Mouse (Mus musculus): ENCODE measurements around the gene Ccser1. TPM values are rescaled to one million over a fixed set of nuclear protein-coding genes. Genes with fewer than 3 reads are reported as not detected.

Ccser1 gene
- polyA plus RNA-seq, 1 experiment from 2014 or later, result 25.1 TPM

GRCm38 (mm10) chr6:61262448-61262847 is 82.3 kb downstream of the Ccser1 start:
- H3K9ac ChIP-seq, result no peak overlapping the region
- H3K36me3 ChIP-seq (replicated peaks), result no peaks in the 10 kb centered on the region
- no peaks in the 10 kb centered on the region for H3K9me3 ChIP-seq
- no peak overlapping the region for H3K4me3 ChIP-seq
- H3K27me3 ChIP-seq (replicated peaks), result no peaks in the 10 kb centered on the region
- H3K4me1 ChIP-seq, result no peaks in the 10 kb centered on the region; the same call in 1 of the 2 replicates
- 91% methylated on average over 1 of the region's 1 CpGs for WGBS
- peak; percentile 40; the same call in 1 of the 2 replicates for ATAC-seq (replicated peaks)
- no peak overlapping the region for H3K4me2 ChIP-seq
- H3K27ac ChIP-seq, result no peak overlapping the region

GRCm38 (mm10) chr6:61263291-61263690 is 83.2 kb downstream of the Ccser1 start:
- Histone ChIP-seq H3K4me2 (no peak overlapping the region), H3K4me3 (no peak overlapping the region), H3K9me3 (no peaks in the 10 kb centered on the region), H3K4me1 (no peaks in the 10 kb centered on the region; the same call in 1 of the 2 replicates), H3K36me3 (replicated peaks) (no peaks in the 10 kb centered on the region), H3K27me3 (replicated peaks) (no peaks in the 10 kb centered on the region), H3K9ac (no peak overlapping the region), H3K27ac (no peak overlapping the region)
- WGBS, result 11% methylated on average over 1 of the region's 1 CpGs
- ATAC-seq (replicated peaks), result no peak

- no peak for ATAC-seq (replicated peaks)
- no peak overlapping the region for H3K27ac ChIP-seq
- no peak overlapping the region for H3K9ac ChIP-seq
- H3K4me1 ChIP-seq, result peaks cover 3% of the 10 kb centered on the region; the same call in 1 of the 2 replicates
- no peak overlapping the region for H3K4me2 ChIP-seq
- 96% methylated on average over 1 of the region's 2 CpGs for WGBS
- no peaks in the 10 kb centered on the region for H3K9me3 ChIP-seq
- no peak overlapping the region for H3K4me3 ChIP-seq
- no peaks in the 10 kb centered on the region for H3K36me3 ChIP-seq (replicated peaks)
- H3K27me3 ChIP-seq (replicated peaks), result no peaks in the 10 kb centered on the region
Observed at GRCm38 (mm10) chr6:61271033-61271432, 90.9 kb downstream of the Ccser1 start.

GRCm38 (mm10) chr6:61273430-61273829 is 93.3 kb downstream of the Ccser1 start:
- Histone ChIP-seq H3K4me3 (no peak overlapping the region), H3K4me1 (peaks cover 3% of the 10 kb centered on the region; the same call in 1 of the 2 replicates), H3K27me3 (replicated peaks) (no peaks in the 10 kb centered on the region), H3K9me3 (no peaks in the 10 kb centered on the region), H3K9ac (no peak overlapping the region), H3K27ac (no peak overlapping the region), H3K36me3 (replicated peaks) (no peaks in the 10 kb centered on the region), H3K4me2 (no peak overlapping the region)
- 84% methylated on average over 3 of the region's 3 CpGs for WGBS
- ATAC-seq (replicated peaks), result no peak

GRCm38 (mm10) chr6:61279506-61279905 is 99.4 kb downstream of the Ccser1 start:
- Histone ChIP-seq H3K4me1 (no peaks in the 10 kb centered on the region), H3K4me3 (no peak overlapping the region), H3K9me3 (no peaks in the 10 kb centered on the region), H3K9ac (no peak overlapping the region), H3K36me3 (replicated peaks) (no peaks in the 10 kb centered on the region), H3K27ac (no peak overlapping the region), H3K27me3 (replicated peaks) (no peaks in the 10 kb centered on the region), H3K4me2 (no peak overlapping the region)
- 82% methylated on average over 7 of the region's 7 CpGs for WGBS
- no peak for ATAC-seq (replicated peaks)

GRCm38 (mm10) chr6:61292927-61293326 is 112.8 kb downstream of the Ccser1 start:
- Histone ChIP-seq H3K36me3 (replicated peaks) (no peaks in the 10 kb centered on the region), H3K9ac (no peak overlapping the region), H3K9me3 (no peaks in the 10 kb centered on the region), H3K27ac (no peak overlapping the region), H3K4me3 (no peak overlapping the region), H3K4me2 (no peak overlapping the region), H3K27me3 (replicated peaks) (no peaks in the 10 kb centered on the region), H3K4me1 (no peaks in the 10 kb centered on the region)
- ATAC-seq (replicated peaks), result no peak
- WGBS, result 74% methylated on average over 3 of the region's 3 CpGs

- H3K9me3 ChIP-seq, result no peaks in the 10 kb centered on the region
- no peaks in the 10 kb centered on the region for H3K36me3 ChIP-seq (replicated peaks)
- H3K27me3 ChIP-seq (replicated peaks), result no peaks in the 10 kb centered on the region
- H3K9ac ChIP-seq, result no peak overlapping the region
- no peaks in the 10 kb centered on the region for H3K4me1 ChIP-seq
- H3K4me2 ChIP-seq, result no peak overlapping the region
- ATAC-seq (replicated peaks), result no peak
- H3K4me3 ChIP-seq, result no peak overlapping the region
- 58% methylated on average over 4 of the region's 4 CpGs for WGBS
- H3K27ac ChIP-seq, result no peak overlapping the region
Observed at GRCm38 (mm10) chr6:61295535-61295934, 115.4 kb downstream of the Ccser1 start.

GRCm38 (mm10) chr6:61296188-61297037 is 116.3 kb downstream of the Ccser1 start:
- Histone ChIP-seq H3K9ac (no peak overlapping the region), H3K36me3 (replicated peaks) (no peaks in the 10 kb centered on the region), H3K4me2 (no peak overlapping the region), H3K27me3 (replicated peaks) (no peaks in the 10 kb centered on the region), H3K4me1 (no peaks in the 10 kb centered on the region), H3K4me3 (no peak overlapping the region), H3K9me3 (no peaks in the 10 kb centered on the region), H3K27ac (no peak overlapping the region)
- peak; percentile 59; the same call in 1 of the 2 replicates for ATAC-seq (replicated peaks)
- 61% methylated on average over 6 of the region's 6 CpGs for WGBS

GRCm38 (mm10) chr6:61300441-61300840 is 120.3 kb downstream of the Ccser1 start:
- H3K27me3 ChIP-seq (replicated peaks), result no peaks in the 10 kb centered on the region
- H3K9me3 ChIP-seq, result no peaks in the 10 kb centered on the region
- no peaks in the 10 kb centered on the region for H3K4me1 ChIP-seq
- no peak for ATAC-seq (replicated peaks)
- H3K4me2 ChIP-seq, result no peak overlapping the region
- no peak overlapping the region for H3K27ac ChIP-seq
- 93% methylated on average over 4 of the region's 4 CpGs for WGBS
- H3K36me3 ChIP-seq (replicated peaks), result no peaks in the 10 kb centered on the region
- H3K4me3 ChIP-seq, result no peak overlapping the region
- H3K9ac ChIP-seq, result no peak overlapping the region

- WGBS, result 73% methylated on average over 7 of the region's 7 CpGs
- no peak overlapping the region for H3K27ac ChIP-seq
- H3K27me3 ChIP-seq (replicated peaks), result no peaks in the 10 kb centered on the region
- no peaks in the 10 kb centered on the region for H3K36me3 ChIP-seq (replicated peaks)
- no peaks in the 10 kb centered on the region for H3K4me1 ChIP-seq
- no peak overlapping the region for H3K9ac ChIP-seq
- H3K4me2 ChIP-seq, result no peak overlapping the region
- no peak overlapping the region for H3K4me3 ChIP-seq
- ATAC-seq (replicated peaks), result 0 out of 2 replicates have a peak, but pooled peaks have one; percentile 24
- H3K9me3 ChIP-seq, result no peaks in the 10 kb centered on the region
Observed at GRCm38 (mm10) chr6:61300975-61301374, 120.9 kb downstream of the Ccser1 start.

- WGBS, result 32% methylated on average over 2 of the region's 2 CpGs
- Histone ChIP-seq H3K9ac (no peak overlapping the region), H3K4me2 (no peak overlapping the region), H3K27me3 (replicated peaks) (no peaks in the 10 kb centered on the region), H3K4me1 (no peaks in the 10 kb centered on the region), H3K36me3 (replicated peaks) (no peaks in the 10 kb centered on the region), H3K9me3 (no peaks in the 10 kb centered on the region), H3K4me3 (no peak overlapping the region), H3K27ac (no peak overlapping the region)
- no peak for ATAC-seq (replicated peaks)
Observed at GRCm38 (mm10) chr6:61301631-61302030, 121.5 kb downstream of the Ccser1 start.

GRCm38 (mm10) chr6:61311324-61312091 is 131.4 kb downstream of the Ccser1 start:
- WGBS, result 88% methylated on average over 18 of the region's 18 CpGs
- H3K9ac ChIP-seq, result no peak overlapping the region
- H3K36me3 ChIP-seq (replicated peaks), result no peaks in the 10 kb centered on the region
- H3K4me2 ChIP-seq, result no peak overlapping the region
- H3K27ac ChIP-seq, result no peak overlapping the region
- H3K9me3 ChIP-seq, result no peaks in the 10 kb centered on the region
- ATAC-seq (replicated peaks), result no peak
- H3K4me1 ChIP-seq, result no peaks in the 10 kb centered on the region
- no peak overlapping the region for H3K4me3 ChIP-seq
- no peaks in the 10 kb centered on the region for H3K27me3 ChIP-seq (replicated peaks)

Measured in midbrain, embryonic 15.5 days (tissue).